Mouse (Mus musculus) megakaryocyte, embryonic 14.5 days (primary cell): ENCODE data around the gene Grin2d.

ENCODE experiments used
- FLI1 ChIP-seq: IDR thresholded peaks from 2 replicates; pipeline ENCODE4 v1.6.1; 2012; ENCODE audit warnings: low read length, inconsistent platforms, mixed read lengths
- GATA1 ChIP-seq: IDR thresholded peaks from 3 replicates; pipeline ENCODE4 v1.6.1; 2012; ENCODE audit warnings: mixed read lengths, low read length, inconsistent platforms, borderline replicate concordance

DNA sequence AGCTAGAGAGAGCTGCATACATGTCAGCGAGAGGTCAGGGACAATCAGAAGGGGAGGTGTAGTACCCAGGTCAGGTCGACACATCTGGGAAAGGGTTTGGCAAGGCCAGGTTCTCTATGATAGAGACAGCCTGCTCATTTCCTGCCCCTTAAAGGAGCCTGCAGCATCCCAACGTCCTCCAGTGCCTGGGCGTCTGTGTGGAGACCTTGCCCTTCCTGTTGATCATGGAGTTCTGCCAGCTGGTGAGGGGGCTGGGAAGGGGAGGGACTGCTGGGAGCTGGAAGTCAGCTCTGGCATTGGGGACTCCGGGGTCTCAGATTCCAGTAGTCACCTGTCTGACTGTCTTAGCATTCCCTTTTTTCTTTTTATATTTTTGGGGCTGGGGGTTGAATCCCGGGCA is 87.5 kb downstream of the Grin2d start:
- TF ChIP-seq GATA1, result no peak
- TF ChIP-seq FLI1, result no peak
